Mouse (Mus musculus) cerebellum, adult 9-11 months (tissue): Measurements from ENCODE around the gene Ccdc194.

Source experiments
- DNase-seq: peaks from one replicate; pipeline ENCODE4 v3.0.0; 2022

The Ccdc194 gene

GRCm38 (mm10) chr8:71507589-71508104 lies 17.9 kb downstream of the Ccdc194 start:
- peak; percentile 86 for DNase-seq

GRCm38 (mm10) chr8:71505979-71506378 lies 19.5 kb downstream of the Ccdc194 start:
- DNase-seq, result peak; percentile 78

- peak; percentile 43 for DNase-seq
These were observed 20.2 kb downstream of the Ccdc194 start for GRCm38 (mm10) chr8:71505326-71505725.

- no peak for DNase-seq
These were observed 21.2 kb downstream of the Ccdc194 start for GRCm38 (mm10) chr8:71504349-71504748.

GRCm38 (mm10) chr8:71498816-71499690 lies 26.5 kb downstream of the Ccdc194 start:
- DNase-seq, result peak; percentile 24

- peak; percentile 47 for DNase-seq
These were observed 27.5 kb downstream of the Ccdc194 start for GRCm38 (mm10) chr8:71497881-71498501.

- DNase-seq, result peak; percentile 50
These were observed 28.4 kb downstream of the Ccdc194 start for GRCm38 (mm10) chr8:71497077-71497645.

GRCm38 (mm10) chr8:71496481-71496880 lies 29.0 kb downstream of the Ccdc194 start:
- peak; percentile 80 for DNase-seq

- peak; percentile 55 for DNase-seq
These were observed 29.7 kb downstream of the Ccdc194 start for GRCm38 (mm10) chr8:71495811-71496210.

- DNase-seq, result peak; percentile 84
These were observed 30.5 kb downstream of the Ccdc194 start for GRCm38 (mm10) chr8:71495039-71495438.

GRCm38 (mm10) chr8:71488454-71488853 lies 37.1 kb downstream of the Ccdc194 start:
- peak; percentile 92 for DNase-seq

GRCm38 (mm10) chr8:71487691-71488445 lies 37.6 kb downstream of the Ccdc194 start, which contains the start of gene Gtpbp3:
Gtpbp3 (plus strand) TSS chr8:71488103.
- peak; percentile 75 for DNase-seq

- DNase-seq, result no peak
These were observed 39.4 kb downstream of the Ccdc194 start for GRCm38 (mm10) chr8:71486136-71486529.

- peak; percentile 89 for DNase-seq
These were observed 40.1 kb downstream of the Ccdc194 start, which contains the start of gene Ano8 for GRCm38 (mm10) chr8:71485142-71486135. Ano8 (minus strand) TSS chr8:71485963.

GRCm38 (mm10) chr8:71484736-71485135 lies 40.8 kb downstream of the Ccdc194 start:
- peak; percentile 67 for DNase-seq

GRCm38 (mm10) chr8:71483932-71484331 lies 41.6 kb downstream of the Ccdc194 start:
- DNase-seq, result no peak

GRCm38 (mm10) chr8:71478943-71479342 lies 46.6 kb downstream of the Ccdc194 start:
- DNase-seq, result no peak

- DNase-seq, result peak; percentile 71
These were observed 48.2 kb downstream of the Ccdc194 start for GRCm38 (mm10) chr8:71477196-71477845.

GRCm38 (mm10) chr8:71476099-71476940 lies 49.2 kb downstream of the Ccdc194 start:
- peak; percentile 90 for DNase-seq

GRCm38 (mm10) chr8:71475702-71476075 lies 49.8 kb downstream of the Ccdc194 start:
- peak; percentile 70 for DNase-seq
